Mouse (Mus musculus): ENCODE data around the gene Arrdc3. TPM values are rescaled to one million over a fixed set of nuclear protein-coding genes. Genes with fewer than 3 reads are reported as not detected.
A peak's percentile ranks its signal among the peaks of the same experiment; 100 is the strongest.

The Arrdc3 gene
- 22.1 and 23.4 TPM in 2 replicates for polyA plus RNA-seq (2015; fragmentation: Nextera tagmentation; extraction: Ambion mirVana)

GRCm38 (mm10) chr13:80883190-80883589, at the start of gene Arrdc3:
Arrdc3 (plus strand) TSS chr13:80883384.
- peak within 1 kb of the TSS; percentile 100 for H3K27ac ChIP-seq (replicated peaks)
- peak; percentile 53 for ATAC-seq (ENCODE audit: low FRiP score, low TSS enrichment)

GRCm38 (mm10) chr13:80862215-80862614, 21.0 kb upstream of the Arrdc3 start:
- Histone ChIP-seq H3K27ac (replicated peaks) (no peak overlapping the region), H3K4me1 (replicated peaks; ENCODE audit: control insufficient read depth, insufficient read depth) (no peaks in the 10 kb centered on the region), H3K36me3 (ENCODE audit: control insufficient read depth, insufficient read depth, low read length) (no peaks in the 10 kb centered on the region), H3K9me3 (ENCODE audit: control insufficient read depth, low read length) (no peaks in the 10 kb centered on the region), H3K4me3 (ENCODE audit: low read depth, low read length) (no peak overlapping the region), H3K9ac (ENCODE audit: low read length) (no peak overlapping the region), H3K4me2 (replicated peaks; ENCODE audit: low read depth) (no peak overlapping the region), H3K27me3 (ENCODE audit: control insufficient read depth, insufficient read depth, low read length) (no peaks in the 10 kb centered on the region)
- ATAC-seq (ENCODE audit: low FRiP score, low TSS enrichment) (no peak), DNase-seq (ENCODE audit: low spot score) (peak; percentile 73)
- 6% methylated on average over 5 of the region's 5 CpGs for WGBS
- TF ChIP-seq CTCF (IDR thresholded peaks at IDR 0.05; ENCODE audit: low read depth), result peak; percentile 89
- TF ChIP-seq EP300 (optimal IDR thresholded peaks at IDR 0.05), result no peak

More at GRCm38 (mm10) chr13:80883190-80883589, at the start of gene Arrdc3:
- no peaks in the 10 kb centered on the region for H3K4me1 ChIP-seq (replicated peaks; ENCODE audit: control insufficient read depth, insufficient read depth)
- TF ChIP-seq EP300 (optimal IDR thresholded peaks at IDR 0.05), result peak; percentile 52
- no peak for TF ChIP-seq CTCF (IDR thresholded peaks at IDR 0.05; ENCODE audit: low read depth)
- H3K9ac ChIP-seq (ENCODE audit: low read length), result peak within 1 kb of the TSS; percentile 72
- H3K9me3 ChIP-seq (ENCODE audit: control insufficient read depth, low read length), result no peaks in the 10 kb centered on the region
- peak within 1 kb of the TSS; percentile 53 for H3K4me2 ChIP-seq (replicated peaks; ENCODE audit: low read depth)
- H3K36me3 ChIP-seq (ENCODE audit: control insufficient read depth, insufficient read depth, low read length), result no peaks in the 10 kb centered on the region
- WGBS, result 1% methylated on average over 22 of the region's 31 CpGs
- DNase-seq (ENCODE audit: low spot score), result peak; percentile 97
- no peaks in the 10 kb centered on the region for H3K27me3 ChIP-seq (ENCODE audit: control insufficient read depth, insufficient read depth, low read length)
- peak within 1 kb of the TSS; percentile 84 for H3K4me3 ChIP-seq (ENCODE audit: low read depth, low read length)

GRCm38 (mm10) chr13:80864195-80864594, 19.0 kb upstream of the Arrdc3 start:
- Histone ChIP-seq H3K4me1 (replicated peaks; ENCODE audit: control insufficient read depth, insufficient read depth) (no peaks in the 10 kb centered on the region), H3K4me3 (ENCODE audit: low read depth, low read length) (no peak overlapping the region), H3K36me3 (ENCODE audit: control insufficient read depth, insufficient read depth, low read length) (no peaks in the 10 kb centered on the region), H3K9me3 (ENCODE audit: control insufficient read depth, low read length) (no peaks in the 10 kb centered on the region), H3K4me2 (replicated peaks; ENCODE audit: low read depth) (no peak overlapping the region), H3K9ac (ENCODE audit: low read length) (no peak overlapping the region), H3K27me3 (ENCODE audit: control insufficient read depth, insufficient read depth, low read length) (no peaks in the 10 kb centered on the region), H3K27ac (replicated peaks) (no peak overlapping the region)
- DNase-seq (ENCODE audit: low spot score) (no peak), ATAC-seq (ENCODE audit: low FRiP score, low TSS enrichment) (no peak)
- TF ChIP-seq CTCF (IDR thresholded peaks at IDR 0.05; ENCODE audit: low read depth) (no peak), EP300 (optimal IDR thresholded peaks at IDR 0.05) (no peak)
- 78% methylated on average over 3 of the region's 3 CpGs for WGBS

- no peak overlapping the region for H3K9ac ChIP-seq (ENCODE audit: low read length)
- no peaks in the 10 kb centered on the region for H3K36me3 ChIP-seq (ENCODE audit: control insufficient read depth, insufficient read depth, low read length)
- no peak for TF ChIP-seq CTCF (IDR thresholded peaks at IDR 0.05; ENCODE audit: low read depth)
- TF ChIP-seq EP300 (optimal IDR thresholded peaks at IDR 0.05), result no peak
- no peak overlapping the region for H3K27ac ChIP-seq (replicated peaks)
- H3K9me3 ChIP-seq (ENCODE audit: control insufficient read depth, low read length), result no peaks in the 10 kb centered on the region
- H3K4me2 ChIP-seq (replicated peaks; ENCODE audit: low read depth), result no peak overlapping the region
- 87% methylated on average over 5 of the region's 5 CpGs for WGBS
- no peak overlapping the region for H3K4me3 ChIP-seq (ENCODE audit: low read depth, low read length)
- no peaks in the 10 kb centered on the region for H3K27me3 ChIP-seq (ENCODE audit: control insufficient read depth, insufficient read depth, low read length)
- H3K4me1 ChIP-seq (replicated peaks; ENCODE audit: control insufficient read depth, insufficient read depth), result no peaks in the 10 kb centered on the region
- DNase-seq (ENCODE audit: low spot score) (no peak), ATAC-seq (ENCODE audit: low FRiP score, low TSS enrichment) (no peak)
Observed at GRCm38 (mm10) chr13:80875126-80875525, 8.1 kb upstream of the Arrdc3 start.

GRCm38 (mm10) chr13:80880756-80881155, 2.4 kb upstream of the Arrdc3 start:
- Histone ChIP-seq H3K4me3 (ENCODE audit: low read depth, low read length) (no peak overlapping the region), H3K36me3 (ENCODE audit: control insufficient read depth, insufficient read depth, low read length) (no peaks in the 10 kb centered on the region), H3K9me3 (ENCODE audit: control insufficient read depth, low read length) (no peaks in the 10 kb centered on the region), H3K9ac (ENCODE audit: low read length) (no peak overlapping the region), H3K4me2 (replicated peaks; ENCODE audit: low read depth) (no peak overlapping the region), H3K4me1 (replicated peaks; ENCODE audit: control insufficient read depth, insufficient read depth) (no peaks in the 10 kb centered on the region), H3K27me3 (ENCODE audit: control insufficient read depth, insufficient read depth, low read length) (no peaks in the 10 kb centered on the region), H3K27ac (replicated peaks) (no peak overlapping the region)
- DNase-seq (ENCODE audit: low spot score), result no peak
- ATAC-seq (ENCODE audit: low FRiP score, low TSS enrichment), result no peak
- WGBS, result 81% methylated on average over 4 of the region's 4 CpGs
- TF ChIP-seq CTCF (IDR thresholded peaks at IDR 0.05; ENCODE audit: low read depth) (no peak), EP300 (optimal IDR thresholded peaks at IDR 0.05) (no peak)

- no peaks in the 10 kb centered on the region for H3K9me3 ChIP-seq (ENCODE audit: control insufficient read depth, low read length)
- no peaks in the 10 kb centered on the region for H3K27me3 ChIP-seq (ENCODE audit: control insufficient read depth, insufficient read depth, low read length)
- no peak overlapping the region; the same call in 1 of the 2 replicates for H3K4me3 ChIP-seq (ENCODE audit: low read depth, low read length)
- H3K36me3 ChIP-seq (ENCODE audit: control insufficient read depth, insufficient read depth, low read length), result no peaks in the 10 kb centered on the region
- no peak for ATAC-seq (ENCODE audit: low FRiP score, low TSS enrichment)
- DNase-seq (ENCODE audit: low spot score), result peak; percentile 31
- H3K4me1 ChIP-seq (replicated peaks; ENCODE audit: control insufficient read depth, insufficient read depth), result no peaks in the 10 kb centered on the region
- peak; percentile 69 for TF ChIP-seq EP300 (optimal IDR thresholded peaks at IDR 0.05)
- peak; percentile 99 for TF ChIP-seq CTCF (IDR thresholded peaks at IDR 0.05; ENCODE audit: low read depth)
- 20% methylated on average over 6 of the region's 6 CpGs for WGBS
- 0 out of 2 replicates have a peak overlapping the region, but pooled peaks have one; percentile 53 for H3K4me2 ChIP-seq (replicated peaks; ENCODE audit: low read depth)
- peak overlapping the region; percentile 100 for H3K27ac ChIP-seq (replicated peaks)
- H3K9ac ChIP-seq (ENCODE audit: low read length), result no peak overlapping the region
Observed at GRCm38 (mm10) chr13:80881722-80882500, 1.3 kb upstream of the Arrdc3 start.

Measured in stomach, postnatal 0 days (tissue).